Mouse (Mus musculus): ENCODE results near the gene Hipk3. TPM values are rescaled to one million over a fixed set of nuclear protein-coding genes. Genes with fewer than 3 reads are reported as not detected.
A peak's percentile ranks its signal among the peaks of the same experiment; 100 is the strongest.

The Hipk3 gene
- polyA plus RNA-seq, 1 experiment = 19.1 TPM

DNA sequence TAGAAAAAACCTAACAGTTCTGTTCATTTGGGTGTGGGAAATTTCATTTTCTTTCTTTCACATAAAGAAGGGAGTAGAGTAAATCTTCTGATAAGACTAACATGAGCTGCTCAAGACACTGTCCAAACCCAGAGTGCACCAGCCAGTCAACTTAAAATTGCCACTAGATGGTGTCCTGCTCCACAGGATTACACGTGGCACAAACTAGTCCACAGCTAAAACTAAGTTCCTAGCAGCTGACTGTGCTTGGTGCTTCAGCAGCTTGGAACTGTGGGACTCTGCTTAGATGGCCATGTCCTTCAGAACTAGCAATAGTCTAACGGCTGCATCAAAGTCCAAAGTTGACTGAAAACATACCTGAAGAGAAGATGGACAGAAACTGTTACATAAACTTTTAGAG is 49.5 kb downstream of the Hipk3 start:
- DNase-seq (ENCODE audit: low read depth) = peak; percentile 86
- TF ChIP-seq CTCF (IDR thresholded peaks at IDR 0.05; ENCODE audit: borderline replicate concordance, extremely low read depth, insufficient read depth, insufficient read length) (peak; percentile 75; the same call in 1 of the 2 replicates), POLR2A (IDR thresholded peaks at IDR 0.05; ENCODE audit: borderline replicate concordance, extremely low read depth, insufficient read depth, insufficient read length, poor library complexity, severe bottlenecking) (no peak)

DNA sequence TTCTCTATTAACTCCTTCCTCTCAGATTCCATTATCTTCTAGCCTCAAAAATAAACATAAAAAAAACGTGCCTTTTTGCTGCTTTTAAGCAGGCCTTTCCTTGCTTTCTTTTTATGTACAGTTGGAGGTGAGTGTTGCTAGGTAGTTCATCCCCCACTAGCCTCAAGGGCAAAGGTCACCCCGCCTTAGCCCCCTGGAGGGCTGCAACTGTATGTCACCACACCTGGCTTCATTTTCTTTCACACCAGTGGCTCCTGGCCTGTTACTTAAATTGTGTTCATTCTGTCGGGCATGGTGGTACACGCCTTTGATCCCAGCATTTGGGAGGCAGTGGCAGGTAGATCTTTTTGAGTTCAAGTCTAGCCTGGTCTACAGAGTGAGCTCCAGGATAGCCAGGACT is 51.9 kb downstream of the Hipk3 start:
- no peak for TF ChIP-seq POLR2A (IDR thresholded peaks at IDR 0.05; ENCODE audit: borderline replicate concordance, extremely low read depth, insufficient read depth, insufficient read length, poor library complexity, severe bottlenecking)
- TF ChIP-seq CTCF (IDR thresholded peaks at IDR 0.05; ENCODE audit: borderline replicate concordance, extremely low read depth, insufficient read depth, insufficient read length) = no peak
- DNase-seq (ENCODE audit: low read depth) = no peak

DNA sequence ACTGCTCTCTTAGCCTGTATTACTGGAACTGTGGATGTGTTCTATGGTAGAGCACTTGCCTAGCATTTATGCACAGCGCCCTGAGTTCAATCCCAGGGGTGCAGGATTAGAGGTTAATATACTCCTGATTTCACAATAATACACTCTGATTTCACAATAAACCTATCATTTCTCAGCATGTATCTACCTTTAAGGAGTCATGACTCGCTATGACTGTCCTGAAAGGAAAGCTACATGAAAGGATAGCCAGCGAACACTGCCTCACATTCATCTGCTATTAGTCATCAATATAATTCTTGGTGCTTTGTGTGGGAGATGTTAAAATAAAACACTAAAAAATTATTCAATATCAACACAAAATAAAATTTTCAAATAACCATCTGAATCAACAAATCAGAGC is 58.0 kb downstream of the Hipk3 start:
- no peak for TF ChIP-seq CTCF (IDR thresholded peaks at IDR 0.05; ENCODE audit: borderline replicate concordance, extremely low read depth, insufficient read depth, insufficient read length)
- no peak for TF ChIP-seq POLR2A (IDR thresholded peaks at IDR 0.05; ENCODE audit: borderline replicate concordance, extremely low read depth, insufficient read depth, insufficient read length, poor library complexity, severe bottlenecking)
- no peak for DNase-seq (ENCODE audit: low read depth)

DNA sequence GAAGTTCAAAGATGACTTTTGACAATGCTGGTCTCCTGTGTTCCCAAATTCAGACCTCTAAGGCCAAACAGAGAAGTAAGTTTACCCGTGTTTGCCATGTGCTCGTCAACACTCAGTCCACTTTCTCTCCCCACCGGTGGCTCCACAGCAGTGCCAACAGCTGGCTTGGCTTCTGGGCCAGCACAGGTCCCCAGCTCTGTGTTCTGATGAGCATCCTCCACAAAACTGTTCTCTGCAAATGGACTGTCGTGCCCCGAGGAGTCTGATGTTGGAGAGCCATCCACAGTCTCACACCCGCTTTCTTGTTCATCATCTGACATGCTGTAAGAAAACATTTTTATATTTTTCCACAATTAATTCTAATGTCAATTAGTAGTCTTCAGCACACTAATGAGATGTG is 63.2 kb downstream of the Hipk3 start:
- TF ChIP-seq CTCF (IDR thresholded peaks at IDR 0.05; ENCODE audit: borderline replicate concordance, extremely low read depth, insufficient read depth, insufficient read length) = no peak
- no peak for TF ChIP-seq POLR2A (IDR thresholded peaks at IDR 0.05; ENCODE audit: borderline replicate concordance, extremely low read depth, insufficient read depth, insufficient read length, poor library complexity, severe bottlenecking)
- DNase-seq (ENCODE audit: low read depth) = no peak

DNA sequence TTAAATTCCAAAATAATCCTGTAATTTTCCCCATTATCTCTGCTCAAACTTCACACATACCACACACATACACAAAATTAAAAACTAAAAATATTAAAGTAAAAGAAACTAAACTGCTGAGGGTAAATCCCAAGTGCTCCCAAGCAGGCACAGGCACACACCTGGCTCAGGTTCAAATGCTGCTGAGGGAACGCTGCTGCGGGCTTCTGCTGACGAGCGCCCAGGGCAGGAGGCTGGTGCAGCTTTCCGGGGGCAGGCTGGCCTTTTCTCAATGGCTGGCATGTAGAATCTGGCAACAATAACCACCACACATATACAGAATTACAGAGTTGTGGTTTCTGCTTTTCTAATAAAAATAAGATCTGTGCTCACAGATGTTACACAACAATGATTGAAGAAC is 63.7 kb downstream of the Hipk3 start:
- TF ChIP-seq CTCF (IDR thresholded peaks at IDR 0.05; ENCODE audit: borderline replicate concordance, extremely low read depth, insufficient read depth, insufficient read length) = no peak
- no peak for TF ChIP-seq POLR2A (IDR thresholded peaks at IDR 0.05; ENCODE audit: borderline replicate concordance, extremely low read depth, insufficient read depth, insufficient read length, poor library complexity, severe bottlenecking)

DNA sequence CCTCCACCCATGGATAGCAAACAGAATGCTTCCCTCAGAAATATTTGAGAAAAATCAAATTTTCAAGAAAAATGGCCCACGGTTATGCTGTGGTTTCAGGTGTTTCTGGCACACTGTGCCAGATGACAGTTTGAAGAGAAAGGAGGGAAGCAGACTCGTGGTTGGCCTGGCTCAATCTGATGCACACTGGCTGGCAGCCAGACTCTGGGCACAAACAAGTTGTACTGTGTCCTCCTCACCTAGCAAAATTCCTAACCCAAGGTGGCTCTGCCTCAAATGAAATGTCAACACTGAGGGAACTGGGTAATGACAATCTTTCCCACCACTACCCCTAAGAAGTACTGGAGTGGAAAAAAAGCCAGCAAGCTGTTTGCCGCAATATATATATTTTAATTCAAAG is 68.1 kb downstream of the Hipk3 start:
- no peak for TF ChIP-seq POLR2A (IDR thresholded peaks at IDR 0.05; ENCODE audit: borderline replicate concordance, extremely low read depth, insufficient read depth, insufficient read length, poor library complexity, severe bottlenecking)
- no peak for TF ChIP-seq CTCF (IDR thresholded peaks at IDR 0.05; ENCODE audit: borderline replicate concordance, extremely low read depth, insufficient read depth, insufficient read length)
- DNase-seq (ENCODE audit: low read depth) = no peak

More for the DNA sequence above, 63.7 kb downstream of the Hipk3 start:
- no peak for DNase-seq (ENCODE audit: low read depth)

DNA sequence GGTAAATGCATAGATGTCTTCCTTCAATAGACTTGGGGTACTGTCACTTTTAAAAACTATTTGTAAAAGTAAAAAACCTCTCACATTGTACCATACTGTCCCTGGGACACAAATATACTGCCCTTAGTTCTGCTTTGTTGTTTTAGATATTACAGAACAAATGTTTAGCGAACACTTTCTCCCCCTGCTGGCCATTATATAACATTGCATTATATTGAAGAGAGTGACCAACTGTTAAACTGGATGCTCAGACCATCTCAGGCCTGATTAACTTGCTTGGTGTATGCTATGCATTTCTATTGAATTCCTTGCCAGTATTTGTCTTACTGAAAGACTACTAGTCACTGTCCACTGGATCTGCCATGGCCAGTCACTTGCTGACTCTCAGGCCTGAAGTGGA is 72.0 kb downstream of the Hipk3 start:
- peak; percentile 76 for DNase-seq (ENCODE audit: low read depth)
- TF ChIP-seq POLR2A (IDR thresholded peaks at IDR 0.05; ENCODE audit: borderline replicate concordance, extremely low read depth, insufficient read depth, insufficient read length, poor library complexity, severe bottlenecking) (no peak), CTCF (IDR thresholded peaks at IDR 0.05; ENCODE audit: borderline replicate concordance, extremely low read depth, insufficient read depth, insufficient read length) (peak; percentile 35; the same call in 1 of the 2 replicates)

DNA sequence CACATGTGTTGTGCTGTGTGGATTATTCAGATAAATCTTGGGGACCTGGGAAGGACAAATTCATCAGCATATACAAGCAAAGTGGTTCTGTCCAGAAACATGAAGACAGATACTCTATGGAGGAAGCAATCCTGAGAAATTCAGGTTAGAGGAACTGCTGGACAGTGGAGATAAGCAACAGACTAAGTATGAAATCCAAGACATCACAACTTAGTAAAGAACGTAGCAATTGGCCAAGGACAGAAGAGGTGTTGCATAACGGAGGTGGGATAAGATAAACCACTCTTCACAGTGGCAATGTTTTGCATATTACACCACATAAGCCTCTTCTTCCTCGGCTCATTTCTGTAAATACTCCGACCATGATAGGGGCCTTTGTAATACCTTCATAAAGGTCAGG is 73.4 kb downstream of the Hipk3 start:
- DNase-seq (ENCODE audit: low read depth) = no peak
- no peak for TF ChIP-seq POLR2A (IDR thresholded peaks at IDR 0.05; ENCODE audit: borderline replicate concordance, extremely low read depth, insufficient read depth, insufficient read length, poor library complexity, severe bottlenecking)

DNA sequence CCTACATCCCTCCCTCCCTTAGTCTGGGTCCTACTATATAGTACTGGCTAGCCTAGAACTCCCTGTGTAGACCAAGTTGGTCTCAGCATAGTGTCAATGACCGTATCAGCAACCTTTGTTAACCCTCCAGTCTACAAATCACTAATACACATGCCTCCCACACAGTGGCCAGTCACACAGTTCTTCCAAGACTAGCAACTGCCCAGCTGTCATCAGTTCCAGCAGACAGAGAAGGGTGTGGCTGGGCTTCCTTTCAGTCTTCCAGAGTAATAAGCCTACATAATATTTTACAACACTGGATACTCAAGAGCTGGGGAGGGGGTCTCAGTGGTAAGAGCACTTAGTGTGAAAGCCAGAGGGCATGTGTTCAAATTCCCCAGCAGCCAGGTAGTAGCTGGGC is 74.2 kb downstream of the Hipk3 start:
- no peak for DNase-seq (ENCODE audit: low read depth)
- TF ChIP-seq CTCF (IDR thresholded peaks at IDR 0.05; ENCODE audit: borderline replicate concordance, extremely low read depth, insufficient read depth, insufficient read length) = no peak
- no peak for TF ChIP-seq POLR2A (IDR thresholded peaks at IDR 0.05; ENCODE audit: borderline replicate concordance, extremely low read depth, insufficient read depth, insufficient read length, poor library complexity, severe bottlenecking)

DNA sequence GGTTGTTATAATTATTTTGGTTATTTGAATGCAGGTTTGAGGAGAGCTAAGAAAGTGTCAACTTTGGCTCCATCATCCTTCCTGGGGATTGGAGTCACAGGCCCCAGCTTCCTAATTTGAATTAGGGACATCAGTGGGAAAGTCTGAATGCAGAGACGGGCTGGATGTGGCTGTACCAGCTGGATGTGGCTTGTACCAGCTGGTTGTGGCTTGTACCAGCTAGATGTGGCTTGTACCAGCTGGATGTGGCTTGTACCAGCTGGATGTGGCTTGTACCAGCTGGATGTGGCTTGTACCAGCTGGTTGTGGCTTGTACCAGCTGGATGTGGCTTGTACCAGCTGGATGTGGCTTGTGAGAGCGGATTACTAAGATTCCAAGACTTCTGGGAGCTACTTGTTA is 74.8 kb downstream of the Hipk3 start:
- DNase-seq (ENCODE audit: low read depth) = no peak
- no peak for TF ChIP-seq POLR2A (IDR thresholded peaks at IDR 0.05; ENCODE audit: borderline replicate concordance, extremely low read depth, insufficient read depth, insufficient read length, poor library complexity, severe bottlenecking)
- no peak for TF ChIP-seq CTCF (IDR thresholded peaks at IDR 0.05; ENCODE audit: borderline replicate concordance, extremely low read depth, insufficient read depth, insufficient read length)

DNA sequence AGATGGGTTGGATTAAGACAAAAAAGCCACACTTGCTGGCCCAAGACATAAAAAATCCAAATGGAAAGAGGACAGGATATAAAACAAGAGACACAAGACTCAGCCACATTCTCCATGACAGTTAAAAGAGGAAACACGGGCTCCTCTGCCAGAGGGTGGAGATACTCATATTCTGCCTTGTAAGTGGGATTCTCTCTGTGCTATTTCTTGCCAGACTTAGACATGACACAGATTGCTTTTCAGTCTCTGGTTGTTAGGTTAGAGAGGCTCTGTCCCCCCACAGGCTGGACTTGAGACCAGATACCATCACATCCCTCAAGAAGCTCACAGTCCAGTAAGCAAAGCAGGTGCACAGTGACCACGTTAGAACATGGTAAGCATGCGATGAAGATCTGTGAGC is 81.2 kb downstream of the Hipk3 start:
- DNase-seq (ENCODE audit: low read depth) = no peak

DNA sequence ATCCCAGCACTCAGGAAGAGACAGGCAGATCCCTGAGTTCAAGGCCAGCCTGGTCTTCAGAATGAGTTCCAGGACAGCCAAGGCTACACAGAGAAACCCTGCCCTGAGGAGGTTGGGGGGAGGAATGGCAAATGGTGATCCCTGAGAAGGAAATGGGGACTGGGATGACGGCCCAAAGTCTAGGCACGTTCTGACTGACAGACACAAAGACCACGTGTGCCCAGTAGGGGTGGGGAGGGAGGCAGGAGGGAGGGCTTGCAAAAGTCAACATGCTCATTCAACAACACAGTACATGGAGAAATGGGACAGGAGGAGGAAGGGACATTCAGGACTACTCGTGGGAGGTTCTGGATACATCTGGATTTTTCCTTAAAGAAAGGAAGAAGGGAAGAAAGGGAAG is 81.8 kb downstream of the Hipk3 start:
- no peak for DNase-seq (ENCODE audit: low read depth)
- TF ChIP-seq POLR2A (IDR thresholded peaks at IDR 0.05; ENCODE audit: borderline replicate concordance, extremely low read depth, insufficient read depth, insufficient read length, poor library complexity, severe bottlenecking) = no peak

More for the DNA sequence above, 81.2 kb downstream of the Hipk3 start:
- TF ChIP-seq POLR2A (IDR thresholded peaks at IDR 0.05; ENCODE audit: borderline replicate concordance, extremely low read depth, insufficient read depth, insufficient read length, poor library complexity, severe bottlenecking) = no peak
- no peak for TF ChIP-seq CTCF (IDR thresholded peaks at IDR 0.05; ENCODE audit: borderline replicate concordance, extremely low read depth, insufficient read depth, insufficient read length)

DNA sequence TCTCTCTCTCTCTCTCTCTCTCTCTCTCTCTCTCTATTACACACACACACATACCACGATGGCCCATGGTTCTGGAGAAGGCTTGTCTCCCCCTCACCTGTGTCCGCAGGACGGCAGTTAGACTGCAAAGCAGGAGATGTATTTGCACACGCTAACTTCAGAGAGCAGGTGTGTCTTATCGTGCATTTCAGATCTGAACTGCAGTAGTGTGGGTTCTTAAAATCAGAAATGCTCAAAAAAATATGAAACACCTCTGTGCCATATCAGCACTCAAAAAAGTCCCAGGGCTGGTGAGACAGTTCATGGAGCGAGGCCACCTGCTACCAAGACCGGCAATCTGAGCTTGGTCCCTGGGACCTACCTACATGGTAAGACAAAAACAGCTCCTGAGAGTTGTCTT is 82.4 kb downstream of the Hipk3 start:
- TF ChIP-seq POLR2A (IDR thresholded peaks at IDR 0.05; ENCODE audit: borderline replicate concordance, extremely low read depth, insufficient read depth, insufficient read length, poor library complexity, severe bottlenecking) (no peak), CTCF (IDR thresholded peaks at IDR 0.05; ENCODE audit: borderline replicate concordance, extremely low read depth, insufficient read depth, insufficient read length) (no peak)
- no peak for DNase-seq (ENCODE audit: low read depth)

Measured in brain, embryonic 14.5 days (tissue).